Mouse (Mus musculus): ENCODE measurements around the gene Lrrc36. TPM values are rescaled to one million over a fixed set of nuclear protein-coding genes. Genes with fewer than 3 reads are reported as not detected.
A peak's percentile ranks its signal among the peaks of the same experiment; 100 is the strongest.

Lrrc36 gene
- polyA plus RNA-seq, 1 experiment from 2014 or later, result 0.17 TPM

- ATAC-seq (ENCODE audit: insufficient read depth, low FRiP score), result no peak
- Histone ChIP-seq H3K9ac (ENCODE audit: low read length) (no peak overlapping the region), H3K4me2 (ENCODE audit: low read depth, low read length) (no peak overlapping the region), H3K4me1 (ENCODE audit: control insufficient read depth, insufficient read depth, low read length) (peaks cover 3% of the 10 kb centered on the region; the same call in 1 of the 2 replicates), H3K27me3 (ENCODE audit: control insufficient read depth, insufficient read depth, low read length) (no peaks in the 10 kb centered on the region), H3K27ac (ENCODE audit: low read length) (no peak overlapping the region), H3K9me3 (replicated peaks; ENCODE audit: control insufficient read depth, low read length) (no peaks in the 10 kb centered on the region), H3K36me3 (ENCODE audit: control insufficient read depth, insufficient read depth, low read length) (0 out of 2 replicates have a peak, but pooled peaks cover 3% of the 10 kb centered on the region), H3K4me3 (replicated peaks; ENCODE audit: low read length) (no peak overlapping the region)
- WGBS, result 74% methylated on average over 6 of the region's 6 CpGs
These were observed 68.1 kb downstream of the Lrrc36 start for GRCm38 (mm10) chr8:105481453-105481852.

DNA sequence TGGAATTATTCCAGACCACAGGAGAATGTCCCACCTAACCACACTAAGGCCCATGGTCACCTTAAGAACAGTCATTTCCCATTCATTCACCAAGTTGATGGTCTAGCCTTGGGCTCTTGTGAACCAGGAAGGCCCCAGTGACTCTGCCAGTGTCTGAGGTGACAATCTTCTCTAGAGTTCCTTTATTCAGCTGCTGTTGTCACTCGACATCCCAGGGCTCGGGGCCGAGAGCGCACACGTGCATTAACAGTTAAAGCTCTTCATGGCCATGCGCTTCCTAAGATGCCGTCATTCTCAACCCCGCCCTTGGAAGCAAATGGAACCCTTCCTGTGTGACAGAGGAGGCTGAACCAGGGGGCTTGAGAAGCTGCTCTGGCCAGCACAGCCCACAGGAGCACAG, 68.8 kb downstream of the Lrrc36 start:
- Histone ChIP-seq H3K4me1 (ENCODE audit: control insufficient read depth, insufficient read depth, low read length) (peaks cover 3% of the 10 kb centered on the region; the same call in 1 of the 2 replicates), H3K27me3 (ENCODE audit: control insufficient read depth, insufficient read depth, low read length) (no peaks in the 10 kb centered on the region), H3K9ac (ENCODE audit: low read length) (no peak overlapping the region), H3K36me3 (ENCODE audit: control insufficient read depth, insufficient read depth, low read length) (0 out of 2 replicates have a peak, but pooled peaks cover 3% of the 10 kb centered on the region), H3K4me3 (replicated peaks; ENCODE audit: low read length) (no peak overlapping the region), H3K4me2 (ENCODE audit: low read depth, low read length) (no peak overlapping the region), H3K9me3 (replicated peaks; ENCODE audit: control insufficient read depth, low read length) (no peaks in the 10 kb centered on the region), H3K27ac (ENCODE audit: low read length) (no peak overlapping the region)
- 74% methylated on average over 8 of the region's 8 CpGs for WGBS
- ATAC-seq (ENCODE audit: insufficient read depth, low FRiP score), result no peak

DNA sequence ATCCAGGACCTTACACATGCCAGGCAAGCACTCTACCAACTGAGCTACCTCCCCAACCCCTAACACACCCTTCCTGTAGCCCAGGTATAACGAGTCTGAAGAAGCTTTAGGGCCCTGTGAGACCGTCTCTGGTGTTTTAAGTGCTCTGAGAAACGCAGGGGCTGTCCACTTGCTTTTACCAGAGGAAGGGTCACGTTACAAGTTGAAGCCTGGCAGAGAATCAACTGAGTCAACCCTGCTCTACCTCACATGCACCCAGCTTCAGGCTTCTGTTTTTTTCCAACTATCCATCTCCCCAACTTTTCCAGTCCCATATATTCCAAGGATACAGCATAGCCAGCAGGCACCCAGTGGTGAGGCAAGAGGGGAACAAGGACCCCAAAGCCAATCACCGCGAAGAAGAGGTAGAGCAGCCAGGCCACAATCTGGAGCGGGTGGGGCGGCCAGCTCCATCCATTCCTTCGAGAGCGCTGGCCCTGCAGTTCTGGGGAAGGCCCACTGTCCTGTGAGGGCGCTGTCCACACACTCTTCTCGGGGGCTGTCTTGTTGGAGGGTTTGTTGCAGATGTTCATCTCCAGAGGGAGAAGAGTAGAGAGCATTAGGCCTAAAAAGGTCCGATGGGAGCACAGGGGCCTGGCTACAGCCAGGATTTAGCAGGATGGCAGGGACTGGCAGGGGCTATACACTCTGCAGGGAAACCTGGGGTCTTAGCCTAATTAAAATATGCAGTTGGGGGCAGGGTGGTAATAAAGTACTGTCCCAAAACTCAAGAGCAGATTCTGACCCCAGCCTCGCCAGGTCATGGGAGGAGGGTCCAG, 70.0 kb downstream of the Lrrc36 start:
- H3K36me3 ChIP-seq (ENCODE audit: control insufficient read depth, insufficient read depth, low read length), result 0 out of 2 replicates have a peak, but pooled peaks cover 3% of the 10 kb centered on the region
- no peak overlapping the region for H3K4me3 ChIP-seq (replicated peaks; ENCODE audit: low read length)
- no peaks in the 10 kb centered on the region for H3K9me3 ChIP-seq (replicated peaks; ENCODE audit: control insufficient read depth, low read length)
- no peaks in the 10 kb centered on the region for H3K27me3 ChIP-seq (ENCODE audit: control insufficient read depth, insufficient read depth, low read length)
- H3K27ac ChIP-seq (ENCODE audit: low read length), result no peak overlapping the region
- peak; percentile 26; the same call in 1 of the 2 replicates for ATAC-seq (ENCODE audit: insufficient read depth, low FRiP score)
- WGBS, result 40% methylated on average over 14 of the region's 14 CpGs
- H3K4me1 ChIP-seq (ENCODE audit: control insufficient read depth, insufficient read depth, low read length), result peaks cover 3% of the 10 kb centered on the region; the same call in 1 of the 2 replicates
- no peak overlapping the region for H3K9ac ChIP-seq (ENCODE audit: low read length)
- no peak overlapping the region for H3K4me2 ChIP-seq (ENCODE audit: low read depth, low read length)

GRCm38 (mm10) chr8:105484030-105484368, 70.6 kb downstream of the Lrrc36 start:
- H3K4me1 ChIP-seq (ENCODE audit: control insufficient read depth, insufficient read depth, low read length), result peaks cover 3% of the 10 kb centered on the region; the same call in 1 of the 2 replicates
- no peaks in the 10 kb centered on the region for H3K9me3 ChIP-seq (replicated peaks; ENCODE audit: control insufficient read depth, low read length)
- no peak overlapping the region for H3K27ac ChIP-seq (ENCODE audit: low read length)
- 70% methylated on average over 3 of the region's 3 CpGs for WGBS
- H3K27me3 ChIP-seq (ENCODE audit: control insufficient read depth, insufficient read depth, low read length), result no peaks in the 10 kb centered on the region
- no peak overlapping the region for H3K9ac ChIP-seq (ENCODE audit: low read length)
- 0 out of 2 replicates have a peak, but pooled peaks have one; percentile 14 for ATAC-seq (ENCODE audit: insufficient read depth, low FRiP score)
- 0 out of 2 replicates have a peak, but pooled peaks cover 3% of the 10 kb centered on the region for H3K36me3 ChIP-seq (ENCODE audit: control insufficient read depth, insufficient read depth, low read length)
- no peak overlapping the region for H3K4me2 ChIP-seq (ENCODE audit: low read depth, low read length)
- no peak overlapping the region for H3K4me3 ChIP-seq (replicated peaks; ENCODE audit: low read length)

- Histone ChIP-seq H3K9me3 (replicated peaks; ENCODE audit: control insufficient read depth, low read length) (no peaks in the 10 kb centered on the region), H3K27ac (ENCODE audit: low read length) (no peak overlapping the region), H3K9ac (ENCODE audit: low read length) (no peak overlapping the region), H3K4me1 (ENCODE audit: control insufficient read depth, insufficient read depth, low read length) (peaks cover 3% of the 10 kb centered on the region; the same call in 1 of the 2 replicates), H3K4me2 (ENCODE audit: low read depth, low read length) (no peak overlapping the region), H3K27me3 (ENCODE audit: control insufficient read depth, insufficient read depth, low read length) (no peaks in the 10 kb centered on the region), H3K36me3 (ENCODE audit: control insufficient read depth, insufficient read depth, low read length) (0 out of 2 replicates have a peak, but pooled peaks cover 3% of the 10 kb centered on the region), H3K4me3 (replicated peaks; ENCODE audit: low read length) (no peak overlapping the region)
- 36% methylated on average over 2 of the region's 2 CpGs for WGBS
- no peak for ATAC-seq (ENCODE audit: insufficient read depth, low FRiP score)
These were observed 71.0 kb downstream of the Lrrc36 start for GRCm38 (mm10) chr8:105484392-105484791.

DNA sequence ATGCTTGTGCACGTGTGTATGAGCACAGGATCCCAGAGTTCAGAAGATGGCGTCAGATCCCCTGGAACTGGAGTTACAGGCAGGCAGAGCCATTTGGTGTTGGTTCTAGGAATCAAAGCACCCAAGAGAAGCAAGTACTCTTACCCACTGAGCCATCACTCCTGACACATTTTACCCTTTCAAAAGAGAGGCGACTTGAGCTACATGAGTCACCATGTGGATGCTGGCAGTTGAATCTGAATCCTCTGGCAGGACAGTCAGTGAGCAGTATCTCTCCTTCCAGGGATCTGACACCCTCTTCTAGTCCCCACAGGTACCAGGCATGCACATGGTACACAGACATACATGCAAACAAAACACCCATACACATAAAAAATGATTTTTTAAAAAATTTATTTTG, 74.7 kb downstream of the Lrrc36 start:
- no peak for ATAC-seq (ENCODE audit: insufficient read depth, low FRiP score)
- Histone ChIP-seq H3K4me2 (ENCODE audit: low read depth, low read length) (no peak overlapping the region), H3K4me3 (replicated peaks; ENCODE audit: low read length) (no peak overlapping the region), H3K9me3 (replicated peaks; ENCODE audit: control insufficient read depth, low read length) (no peaks in the 10 kb centered on the region), H3K27me3 (ENCODE audit: control insufficient read depth, insufficient read depth, low read length) (no peaks in the 10 kb centered on the region), H3K27ac (ENCODE audit: low read length) (no peak overlapping the region), H3K36me3 (ENCODE audit: control insufficient read depth, insufficient read depth, low read length) (0 out of 2 replicates have a peak, but pooled peaks cover 3% of the 10 kb centered on the region), H3K4me1 (ENCODE audit: control insufficient read depth, insufficient read depth, low read length) (no peaks in the 10 kb centered on the region), H3K9ac (ENCODE audit: low read length) (no peak overlapping the region)
- WGBS, result 55% methylated on average over 3 of the region's 3 CpGs

GRCm38 (mm10) chr8:105489281-105489680, 75.9 kb downstream of the Lrrc36 start:
- Histone ChIP-seq H3K4me3 (replicated peaks; ENCODE audit: low read length) (no peak overlapping the region), H3K36me3 (ENCODE audit: control insufficient read depth, insufficient read depth, low read length) (0 out of 2 replicates have a peak, but pooled peaks cover 3% of the 10 kb centered on the region), H3K4me1 (ENCODE audit: control insufficient read depth, insufficient read depth, low read length) (no peaks in the 10 kb centered on the region), H3K27me3 (ENCODE audit: control insufficient read depth, insufficient read depth, low read length) (no peaks in the 10 kb centered on the region), H3K9ac (ENCODE audit: low read length) (no peak overlapping the region), H3K27ac (ENCODE audit: low read length) (no peak overlapping the region), H3K4me2 (ENCODE audit: low read depth, low read length) (no peak overlapping the region), H3K9me3 (replicated peaks; ENCODE audit: control insufficient read depth, low read length) (no peaks in the 10 kb centered on the region)
- WGBS, result 29% methylated on average over 1 of the region's 1 CpGs
- no peak for ATAC-seq (ENCODE audit: insufficient read depth, low FRiP score)

- Histone ChIP-seq H3K9me3 (replicated peaks; ENCODE audit: control insufficient read depth, low read length) (no peaks in the 10 kb centered on the region), H3K27ac (ENCODE audit: low read length) (no peak overlapping the region), H3K4me3 (replicated peaks; ENCODE audit: low read length) (no peak overlapping the region), H3K4me2 (ENCODE audit: low read depth, low read length) (no peak overlapping the region), H3K4me1 (ENCODE audit: control insufficient read depth, insufficient read depth, low read length) (peaks cover 15% of the 10 kb centered on the region), H3K9ac (ENCODE audit: low read length) (no peak overlapping the region), H3K27me3 (ENCODE audit: control insufficient read depth, insufficient read depth, low read length) (no peaks in the 10 kb centered on the region), H3K36me3 (ENCODE audit: control insufficient read depth, insufficient read depth, low read length) (no peaks in the 10 kb centered on the region)
- WGBS, result 31% methylated on average over 3 of the region's 3 CpGs
- no peak for ATAC-seq (ENCODE audit: insufficient read depth, low FRiP score)
These were observed 80.1 kb downstream of the Lrrc36 start for GRCm38 (mm10) chr8:105493495-105493894.

- Histone ChIP-seq H3K4me1 (ENCODE audit: control insufficient read depth, insufficient read depth, low read length) (peaks cover 15% of the 10 kb centered on the region), H3K4me3 (replicated peaks; ENCODE audit: low read length) (no peak overlapping the region), H3K4me2 (ENCODE audit: low read depth, low read length) (no peak overlapping the region), H3K27me3 (ENCODE audit: control insufficient read depth, insufficient read depth, low read length) (no peaks in the 10 kb centered on the region), H3K9me3 (replicated peaks; ENCODE audit: control insufficient read depth, low read length) (no peaks in the 10 kb centered on the region), H3K36me3 (ENCODE audit: control insufficient read depth, insufficient read depth, low read length) (no peaks in the 10 kb centered on the region), H3K9ac (ENCODE audit: low read length) (peak overlapping the region; percentile 40; the same call in 1 of the 2 replicates), H3K27ac (ENCODE audit: low read length) (peak overlapping the region; percentile 73)
- ATAC-seq (ENCODE audit: insufficient read depth, low FRiP score), result no peak
- WGBS, result 74% methylated on average over 3 of the region's 3 CpGs
These were observed 81.2 kb downstream of the Lrrc36 start for GRCm38 (mm10) chr8:105494566-105494965.
